Mouse (Mus musculus): Measurements from ENCODE around the gene Hdac4.

DNA sequence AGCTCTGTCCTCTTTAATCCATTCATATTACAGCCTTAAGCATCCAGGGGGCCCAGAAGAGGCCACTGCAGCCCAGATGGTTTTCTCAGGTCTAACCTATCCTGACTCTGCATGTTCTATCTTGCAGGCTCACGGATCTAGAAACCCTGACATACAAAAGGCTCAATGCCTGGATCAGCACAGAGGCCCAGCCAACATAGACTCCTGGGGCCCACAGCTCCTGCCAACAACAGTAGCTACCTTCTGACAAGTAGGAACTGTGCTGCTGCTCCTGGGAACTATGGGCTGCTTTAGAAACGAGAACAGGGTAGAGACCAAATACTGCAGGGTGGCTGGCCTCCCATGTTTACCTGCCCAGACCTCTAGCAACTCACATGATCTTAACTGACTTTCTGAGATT, 83.9 kb downstream of the Hdac4 start:
- TF ChIP-seq CTCF (IDR thresholded peaks at IDR 0.05; ENCODE audit: low read depth, low read length) (no peak), POLR2A (IDR thresholded peaks at IDR 0.05; ENCODE audit: borderline replicate concordance, low read depth, low read length) (no peak)

All from bone marrow macrophage, adult 2 months (primary cell).